Mouse (Mus musculus) heart, embryonic 15.5 days (tissue): ENCODE data around the gene Clic6. TPM values are rescaled to one million over a fixed set of nuclear protein-coding genes. Genes with fewer than 3 reads are reported as not detected.

ENCODE experiments used
- ATAC-seq: fragments of 200-750 bp; cut with Nextera tagmentation; replicated peaks from 2 replicates; pipeline ENCODE4 v1.8.0; 2017; ENCODE audit warnings: low read depth, moderate TSS enrichment; ENCODE audit not compliant: insufficient number of reproducible peaks, insufficient read depth, low FRiP score
- H3K27ac ChIP-seq: fragments of 300-500 bp; sonication (generic); 2 replicates; pipeline ENCODE4 v1.5.1; 2015; ENCODE audit warnings: mild to moderate bottlenecking, inconsistent platforms
- H3K27me3 ChIP-seq: fragments of 300-500 bp; sonication (generic); 2 replicates; pipeline ENCODE4 v1.6.1; 2015; ENCODE audit warnings: inconsistent platforms
- H3K36me3 ChIP-seq: fragments of 300-500 bp; sonication (generic); 2 replicates; pipeline ENCODE4 v1.6.1; 2015; ENCODE audit warnings: mild to moderate bottlenecking, inconsistent platforms
- H3K4me1 ChIP-seq: fragments of 300-500 bp; sonication (generic); replicated peaks from 2 replicates; pipeline ENCODE4 v1.6.1; 2015; ENCODE audit warnings: inconsistent platforms
- H3K4me2 ChIP-seq: fragments of 300-500 bp; sonication (generic); 2 replicates; pipeline ENCODE4 v1.6.1; 2015; ENCODE audit warnings: inconsistent platforms, mild to moderate bottlenecking, moderate library complexity
- H3K4me3 ChIP-seq: fragments of 300-500 bp; sonication (generic); 2 replicates; pipeline ENCODE4 v1.5.1; 2015; ENCODE audit warnings: mild to moderate bottlenecking, inconsistent platforms
- H3K9ac ChIP-seq: fragments of 300-500 bp; sonication (generic); 2 replicates; pipeline ENCODE4 v1.6.1; 2015; ENCODE audit warnings: mild to moderate bottlenecking, inconsistent platforms
- H3K9me3 ChIP-seq: fragments of 300-500 bp; sonication (generic); replicated peaks from 2 replicates; pipeline ENCODE4 v1.6.1; 2016; ENCODE audit warnings: inconsistent platforms
- WGBS: fragments of 180-500 bp; shearing (Covaris S2); methylation state at CpG from one replicate; pipeline ENCODE4 v1.1.7; 2015; ENCODE audit warnings: mixed read lengths; 5-methylcytosine and 5-hydroxymethylcytosine counted together
- polyA plus RNA-seq: library from polyadenylated mRNA; unstranded; fragments of >200 nt; fragmentation: Nextera tagmentation; extraction: Ambion mirVana; gene quantifications from 2 replicates; pipeline ENCODE4 v1.2.1, GENCODE M21; 2015

The Clic6 gene
- polyA plus RNA-seq, 1 experiment from 2014 or later = 1.8 TPM

DNA sequence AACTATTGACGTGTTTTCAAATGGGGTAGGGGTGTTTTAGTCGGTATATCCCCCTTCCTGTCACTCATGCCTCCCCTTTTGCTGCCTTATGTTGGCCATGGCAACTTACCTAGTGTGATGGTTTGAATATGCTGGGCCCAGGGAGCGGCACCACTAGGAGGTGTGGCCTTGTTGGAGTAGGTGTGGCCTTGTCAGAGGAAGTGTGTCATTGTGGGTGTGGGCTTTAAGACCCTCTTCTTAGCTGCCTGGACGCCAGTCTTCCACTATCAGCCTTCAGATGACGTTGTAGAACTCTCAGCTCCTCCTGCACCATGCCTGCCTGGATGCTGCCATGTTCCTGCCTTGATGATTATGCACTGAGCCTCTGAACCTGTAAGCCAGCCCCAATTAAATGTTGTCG lies 14.8 kb upstream of the Clic6 start, which contains the start of gene Rcan1:
Gene Rcan1 (minus strand): TSS at position 162 of the 400 bp plus-strand sequence.
- no peak within 1 kb of the TSS for H3K4me2 ChIP-seq
- no peaks in the 10 kb centered on the region for H3K27me3 ChIP-seq
- 75% methylated on average over 6 of the region's 6 CpGs for WGBS
- no peaks in the 10 kb centered on the region for H3K36me3 ChIP-seq
- H3K9ac ChIP-seq = no peak within 1 kb of the TSS
- H3K4me3 ChIP-seq = no peak within 1 kb of the TSS
- 0 out of 2 replicates have a peak, but pooled peaks cover 6% of the 10 kb centered on the region for H3K4me1 ChIP-seq
- H3K27ac ChIP-seq = no peak within 1 kb of the TSS
- no peaks in the 10 kb centered on the region for H3K9me3 ChIP-seq
- no peak for ATAC-seq

- no peak for ATAC-seq
- 44% methylated on average over 3 of the region's 3 CpGs for WGBS
- Histone ChIP-seq H3K36me3 (no peaks in the 10 kb centered on the region), H3K4me3 (no peak overlapping the region), H3K27me3 (0 out of 2 replicates have a peak, but pooled peaks cover 3% of the 10 kb centered on the region), H3K4me1 (0 out of 2 replicates have a peak, but pooled peaks cover 6% of the 10 kb centered on the region), H3K9ac (no peak overlapping the region), H3K4me2 (no peak overlapping the region), H3K27ac (no peak overlapping the region), H3K9me3 (no peaks in the 10 kb centered on the region)
Measured at GRCm38 (mm10) chr16:92472898-92473297, 12.6 kb upstream of the Clic6 start.

DNA sequence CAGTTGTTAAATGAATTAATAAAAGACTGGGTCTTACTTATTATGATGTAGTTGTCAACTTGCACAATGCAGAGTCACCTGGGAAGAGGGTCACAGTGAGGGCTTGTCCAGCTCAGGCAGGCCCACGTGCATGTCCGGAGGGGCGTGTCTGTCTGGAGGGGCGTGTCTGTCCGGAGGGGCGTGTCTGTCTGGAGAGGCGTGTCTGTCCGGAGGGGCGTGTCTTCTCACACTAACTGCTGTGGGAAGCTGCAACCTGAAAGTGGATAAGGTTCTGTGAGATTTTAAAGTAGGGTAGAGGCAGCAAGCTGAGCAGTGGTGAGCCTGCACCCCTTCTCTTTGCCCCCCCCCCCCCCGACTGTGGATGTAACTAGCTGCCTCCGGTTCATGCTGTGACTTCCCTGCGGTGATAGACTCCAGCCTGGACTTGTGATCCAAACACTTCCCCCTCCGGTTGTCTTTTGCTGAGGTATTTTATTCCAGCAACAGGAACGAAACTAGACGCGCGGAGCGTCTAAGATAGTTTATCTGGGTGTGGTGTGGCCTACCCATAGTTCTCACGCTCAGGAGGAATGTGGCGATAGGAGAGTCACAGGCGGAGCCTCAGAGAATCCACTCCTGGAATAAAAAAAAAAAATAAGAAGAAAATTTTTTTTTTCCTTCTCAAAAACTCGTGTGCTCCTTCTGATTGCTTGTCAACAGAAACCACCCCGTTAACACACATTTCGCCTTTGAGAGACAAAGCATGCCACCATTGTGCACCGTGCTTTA lies 10.3 kb upstream of the Clic6 start:
- H3K4me2 ChIP-seq = peak overlapping the region; percentile 46
- H3K4me3 ChIP-seq = peak overlapping the region; percentile 20
- peak; percentile 75 for ATAC-seq
- H3K9ac ChIP-seq = no peak overlapping the region
- H3K27me3 ChIP-seq = peaks cover 19% of the 10 kb centered on the region
- no peaks in the 10 kb centered on the region for H3K9me3 ChIP-seq
- WGBS = 42% methylated on average over 25 of the region's 25 CpGs
- no peaks in the 10 kb centered on the region for H3K36me3 ChIP-seq
- H3K4me1 ChIP-seq = 0 out of 2 replicates have a peak, but pooled peaks cover 6% of the 10 kb centered on the region
- no peak overlapping the region for H3K27ac ChIP-seq

DNA sequence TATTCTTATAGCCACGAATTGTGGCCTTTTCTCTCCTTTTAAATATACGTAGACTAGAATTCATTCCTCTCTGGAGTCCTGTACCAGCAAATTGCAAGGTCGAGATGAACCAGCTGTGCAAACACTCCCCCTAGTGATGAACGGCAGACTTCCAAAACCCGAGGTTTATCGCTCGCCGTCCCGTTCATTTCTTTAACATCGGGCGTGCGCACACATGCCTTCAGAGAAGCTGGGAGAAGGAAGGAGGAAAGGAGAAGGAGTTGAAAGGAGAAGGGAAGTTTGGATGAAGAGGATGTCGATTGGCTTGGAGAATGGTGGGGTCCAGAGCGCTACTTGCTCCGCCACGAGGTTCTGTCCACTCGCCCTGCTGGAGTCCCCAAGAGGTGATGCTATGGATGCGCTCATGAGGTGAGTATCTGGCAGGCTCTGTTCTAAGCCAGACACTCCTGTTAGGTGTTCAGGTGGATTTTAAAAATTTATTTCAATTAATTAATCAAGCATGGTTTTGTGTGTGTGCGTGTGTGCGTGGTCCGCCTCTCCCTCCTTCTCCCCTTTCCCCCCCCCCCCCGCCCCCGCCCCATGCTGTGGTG lies 6.9 kb upstream of the Clic6 start:
- H3K9ac ChIP-seq = no peak overlapping the region
- 0 out of 2 replicates have a peak, but pooled peaks cover 6% of the 10 kb centered on the region for H3K4me1 ChIP-seq
- peak overlapping the region; percentile 53 for H3K4me2 ChIP-seq
- H3K4me3 ChIP-seq = peak overlapping the region; percentile 30
- H3K27me3 ChIP-seq = peaks cover 21% of the 10 kb centered on the region
- ATAC-seq = no peak
- 16% methylated on average over 21 of the region's 23 CpGs for WGBS
- no peaks in the 10 kb centered on the region for H3K36me3 ChIP-seq
- no peak overlapping the region for H3K27ac ChIP-seq
- no peaks in the 10 kb centered on the region for H3K9me3 ChIP-seq

DNA sequence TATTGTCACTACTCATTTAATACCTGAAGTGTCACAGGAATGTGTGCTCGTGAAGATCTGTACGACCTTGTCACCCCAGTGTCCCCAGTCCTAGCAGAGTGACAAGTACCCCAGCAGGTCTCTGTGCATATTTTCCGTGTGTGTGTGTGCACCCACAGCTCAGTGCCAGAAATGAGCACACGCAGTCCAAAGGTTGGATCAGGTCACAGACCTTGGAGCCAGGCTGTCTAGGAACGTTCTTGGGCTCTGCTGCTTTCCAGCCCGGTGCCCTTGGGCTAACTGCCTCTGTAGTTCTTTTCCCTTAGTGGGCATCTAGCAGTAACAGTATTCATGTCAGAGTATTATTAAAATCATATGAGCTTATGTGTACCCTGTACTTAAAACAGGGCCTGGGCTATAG lies 1.6 kb downstream of the Clic6 start:
- no peak overlapping the region for H3K27ac ChIP-seq
- H3K9ac ChIP-seq = no peak overlapping the region
- H3K36me3 ChIP-seq = no peaks in the 10 kb centered on the region
- no peak for ATAC-seq
- no peak overlapping the region for H3K4me3 ChIP-seq
- 68% methylated on average over 6 of the region's 6 CpGs for WGBS
- H3K27me3 ChIP-seq = no peaks in the 10 kb centered on the region; the same call in 1 of the 2 replicates
- H3K4me1 ChIP-seq = peaks cover 5% of the 10 kb centered on the region
- H3K4me2 ChIP-seq = no peak overlapping the region
- H3K9me3 ChIP-seq = no peaks in the 10 kb centered on the region

- H3K27ac ChIP-seq = no peak overlapping the region
- no peak for ATAC-seq
Measured at GRCm38 (mm10) chr16:92487489-92487888, 2.0 kb downstream of the Clic6 start.

DNA sequence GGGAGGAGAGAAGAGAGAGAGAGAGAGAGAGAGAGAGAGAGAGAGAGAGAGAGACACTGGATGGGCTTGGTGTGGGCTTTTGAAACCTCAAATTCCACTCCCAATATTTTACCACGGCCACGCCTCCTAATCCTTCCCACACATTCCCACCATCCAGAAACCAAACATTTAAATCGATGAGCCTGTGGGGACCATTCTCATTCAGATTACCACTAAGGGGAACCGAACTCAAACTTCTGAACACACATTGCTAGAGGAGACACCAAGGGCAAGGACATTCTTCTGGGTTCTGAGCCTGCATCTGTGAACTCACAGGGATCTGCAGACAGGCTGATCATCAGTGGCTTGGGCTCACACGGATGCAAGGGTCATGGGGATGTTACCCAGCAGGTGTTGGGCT lies 2.9 kb downstream of the Clic6 start:
- 83% methylated on average over 5 of the region's 5 CpGs for WGBS
- H3K4me3 ChIP-seq = no peak overlapping the region
- H3K4me2 ChIP-seq = no peak overlapping the region
- no peak overlapping the region for H3K27ac ChIP-seq
- H3K9ac ChIP-seq = no peak overlapping the region
- no peaks in the 10 kb centered on the region; the same call in 1 of the 2 replicates for H3K27me3 ChIP-seq
- H3K36me3 ChIP-seq = no peaks in the 10 kb centered on the region
- ATAC-seq = no peak
- H3K4me1 ChIP-seq = peaks cover 10% of the 10 kb centered on the region
- H3K9me3 ChIP-seq = no peaks in the 10 kb centered on the region

More at GRCm38 (mm10) chr16:92487489-92487888, 2.0 kb downstream of the Clic6 start:
- 46% methylated on average over 4 of the region's 4 CpGs for WGBS
- no peak overlapping the region for H3K4me2 ChIP-seq
- H3K27me3 ChIP-seq = no peaks in the 10 kb centered on the region; the same call in 1 of the 2 replicates
- no peaks in the 10 kb centered on the region for H3K36me3 ChIP-seq
- H3K4me1 ChIP-seq = peaks cover 9% of the 10 kb centered on the region
- no peaks in the 10 kb centered on the region for H3K9me3 ChIP-seq
- no peak overlapping the region for H3K4me3 ChIP-seq
- H3K9ac ChIP-seq = no peak overlapping the region

DNA sequence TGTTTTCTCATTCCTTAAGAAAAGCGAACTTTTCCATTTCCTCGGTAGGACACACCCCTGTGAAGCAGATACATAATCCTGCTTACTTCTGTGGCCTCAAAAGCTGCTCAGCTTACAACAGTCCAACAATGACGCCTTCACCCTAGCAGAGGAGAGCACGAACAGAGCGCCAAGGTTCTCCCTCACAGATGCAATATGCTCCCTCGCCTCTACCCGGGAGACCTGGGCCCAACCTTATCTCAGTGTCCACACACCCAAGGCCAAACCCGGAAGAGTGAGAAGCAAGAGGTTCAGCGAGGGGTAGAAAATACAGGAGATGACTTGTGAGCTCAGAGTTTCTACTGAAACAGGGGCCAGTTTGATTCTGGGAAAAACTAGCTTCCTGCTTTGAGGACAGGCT lies 3.8 kb downstream of the Clic6 start:
- Histone ChIP-seq H3K9me3 (no peaks in the 10 kb centered on the region), H3K27ac (no peak overlapping the region), H3K4me3 (no peak overlapping the region), H3K4me2 (no peak overlapping the region), H3K9ac (no peak overlapping the region), H3K36me3 (no peaks in the 10 kb centered on the region), H3K4me1 (peaks cover 16% of the 10 kb centered on the region), H3K27me3 (no peaks in the 10 kb centered on the region; the same call in 1 of the 2 replicates)
- 51% methylated on average over 9 of the region's 9 CpGs for WGBS
- ATAC-seq = no peak

- peaks cover 25% of the 10 kb centered on the region for H3K4me1 ChIP-seq
- H3K4me2 ChIP-seq = peak overlapping the region; percentile 96
- 0 out of 2 replicates have a peak, but pooled peaks have one; percentile 9 for ATAC-seq
- H3K4me3 ChIP-seq = peak overlapping the region; percentile 64
- WGBS = 13% methylated on average over 26 of the region's 26 CpGs
- H3K9ac ChIP-seq = peak overlapping the region; percentile 55
- H3K36me3 ChIP-seq = no peaks in the 10 kb centered on the region
- H3K27me3 ChIP-seq = peaks cover 46% of the 10 kb centered on the region
- H3K27ac ChIP-seq = no peak overlapping the region
- H3K9me3 ChIP-seq = no peaks in the 10 kb centered on the region
Measured at GRCm38 (mm10) chr16:92497851-92498588, 12.5 kb downstream of the Clic6 start.

DNA sequence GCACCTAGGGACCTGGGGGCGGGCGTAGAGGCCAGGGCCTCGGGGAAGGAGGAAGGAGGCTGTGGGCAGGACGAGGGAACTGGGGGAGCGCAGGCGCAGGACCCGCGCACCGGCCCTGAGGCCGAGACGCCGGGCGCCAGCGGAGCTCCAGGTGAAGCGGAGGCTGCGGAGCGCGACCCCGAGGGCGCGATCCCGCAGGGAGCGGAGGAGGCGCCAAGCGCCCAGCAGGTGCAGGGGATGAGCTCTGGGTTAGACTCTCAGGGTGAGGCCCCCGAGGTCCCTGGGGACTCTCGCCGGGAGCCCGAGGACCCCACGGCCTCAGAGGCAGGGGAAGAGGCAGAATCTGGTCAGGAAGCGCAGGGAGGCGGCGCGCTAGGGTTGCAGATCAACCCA lies 13.0 kb downstream of the Clic6 start:
- 0 out of 2 replicates have a peak, but pooled peaks have one; percentile 29 for ATAC-seq
- no peak overlapping the region for H3K27ac ChIP-seq
- no peaks in the 10 kb centered on the region for H3K36me3 ChIP-seq
- WGBS = under 1% methylated on average over 34 of the region's 34 CpGs
- H3K4me3 ChIP-seq = peak overlapping the region; percentile 64
- H3K4me2 ChIP-seq = peak overlapping the region; percentile 96
- peaks cover 46% of the 10 kb centered on the region for H3K27me3 ChIP-seq
- H3K4me1 ChIP-seq = peaks cover 25% of the 10 kb centered on the region
- H3K9me3 ChIP-seq = no peaks in the 10 kb centered on the region
- H3K9ac ChIP-seq = peak overlapping the region; percentile 55

GRCm38 (mm10) chr16:92499324-92499723 lies 13.8 kb downstream of the Clic6 start:
- peaks cover 46% of the 10 kb centered on the region for H3K27me3 ChIP-seq

More at GRCm38 (mm10) chr16:92499324-92499723, 13.8 kb downstream of the Clic6 start:
- H3K9ac ChIP-seq = peak overlapping the region; percentile 55; the same call in 1 of the 2 replicates
- WGBS = 20% methylated on average over 15 of the region's 15 CpGs
- no peak for ATAC-seq
- H3K27ac ChIP-seq = no peak overlapping the region
- H3K4me2 ChIP-seq = peak overlapping the region; percentile 96
- peaks cover 20% of the 10 kb centered on the region for H3K4me1 ChIP-seq
- no peaks in the 10 kb centered on the region for H3K36me3 ChIP-seq
- no peaks in the 10 kb centered on the region for H3K9me3 ChIP-seq
- H3K4me3 ChIP-seq = peak overlapping the region; percentile 64
